Mouse (Mus musculus): ENCODE results near the gene Nthl1. TPM values are rescaled to one million over a fixed set of nuclear protein-coding genes. Genes with fewer than 3 reads are reported as not detected.

Nthl1 gene
- polyA plus RNA-seq, 1 experiment from 2014 or later, result 9.6 TPM

DNA sequence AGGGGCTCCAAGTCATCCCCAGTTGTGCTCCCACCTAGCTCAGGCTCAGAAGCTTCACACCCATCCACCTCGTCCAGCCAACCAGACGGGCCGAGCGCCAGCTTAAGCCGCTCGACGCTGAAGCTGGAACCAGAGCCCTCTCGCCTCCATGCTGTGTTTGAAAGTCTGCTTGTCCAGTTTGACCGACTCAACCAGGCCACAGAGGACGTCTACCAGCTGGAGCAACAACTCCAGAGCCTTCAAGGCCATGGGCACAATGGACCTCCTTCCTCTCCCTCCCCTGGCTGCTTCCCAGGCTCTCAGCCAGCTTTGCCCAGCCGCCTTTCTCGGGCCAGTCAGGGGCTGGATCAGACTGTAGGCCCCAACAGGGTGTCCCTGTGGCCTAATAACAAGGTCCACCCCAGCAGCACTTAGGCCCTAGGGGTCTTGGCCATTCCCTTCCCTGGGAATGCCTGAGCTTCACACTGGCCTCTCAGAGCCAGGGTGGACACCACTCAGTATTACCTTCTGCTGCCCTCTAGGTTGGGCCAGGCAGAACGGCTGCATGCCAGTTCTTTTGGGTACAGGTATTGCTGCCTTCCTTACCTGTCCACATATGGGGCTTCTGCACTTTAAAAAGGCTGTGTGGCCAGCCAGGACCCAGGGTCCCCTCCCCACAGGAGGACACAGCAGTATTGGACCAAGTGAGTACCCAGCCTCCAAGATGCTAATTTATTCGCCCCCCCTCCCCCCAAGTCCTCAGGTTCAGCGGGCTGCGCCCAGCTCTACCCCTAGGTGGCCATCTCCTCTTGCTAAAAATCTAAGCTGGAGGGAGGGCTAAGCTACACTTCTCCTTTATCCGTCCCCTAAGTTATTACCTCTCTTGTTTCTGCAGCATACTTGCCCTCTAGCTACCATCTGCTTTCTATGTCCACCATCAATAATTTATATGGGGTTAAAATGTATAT is 37.1 kb upstream of the Nthl1 start:
- Histone ChIP-seq H3K4me2 (ENCODE audit: low read length) (no peak overlapping the region), H3K27me3 (replicated peaks; ENCODE audit: control insufficient read depth, insufficient read depth, low read length) (no peaks in the 10 kb centered on the region), H3K9me3 (ENCODE audit: control insufficient read depth, low read length) (no peaks in the 10 kb centered on the region), H3K27ac (ENCODE audit: low read depth, low read length) (0 out of 2 replicates have a peak overlapping the region, but pooled peaks have one; percentile 20), H3K4me3 (ENCODE audit: low read length) (no peak overlapping the region), H3K9ac (ENCODE audit: low read depth, low read length) (no peak overlapping the region), H3K4me1 (ENCODE audit: control insufficient read depth, insufficient read depth, low read depth, low read length) (no peaks in the 10 kb centered on the region), H3K36me3 (ENCODE audit: control insufficient read depth, insufficient read depth, low read length) (peaks cover 77% of the 10 kb centered on the region)
- 72% methylated on average over 17 of the region's 17 CpGs for WGBS
- no peak for ATAC-seq

GRCm38 (mm10) chr17:24596073-24596466 is 36.4 kb upstream of the Nthl1 start:
- H3K27ac ChIP-seq (ENCODE audit: low read depth, low read length), result no peak overlapping the region

GRCm38 (mm10) chr17:24596471-24597183 is 35.9 kb upstream of the Nthl1 start:
- WGBS, result 84% methylated on average over 19 of the region's 19 CpGs
- Histone ChIP-seq H3K27me3 (replicated peaks; ENCODE audit: control insufficient read depth, insufficient read depth, low read length) (no peaks in the 10 kb centered on the region), H3K4me1 (ENCODE audit: control insufficient read depth, insufficient read depth, low read depth, low read length) (no peaks in the 10 kb centered on the region), H3K27ac (ENCODE audit: low read depth, low read length) (no peak overlapping the region), H3K4me2 (ENCODE audit: low read length) (no peak overlapping the region), H3K9ac (ENCODE audit: low read depth, low read length) (no peak overlapping the region), H3K9me3 (ENCODE audit: control insufficient read depth, low read length) (no peaks in the 10 kb centered on the region), H3K4me3 (ENCODE audit: low read length) (no peak overlapping the region), H3K36me3 (ENCODE audit: control insufficient read depth, insufficient read depth, low read length) (peaks cover 68% of the 10 kb centered on the region)
- ATAC-seq, result no peak

More at GRCm38 (mm10) chr17:24596073-24596466, 36.4 kb upstream of the Nthl1 start:
- Histone ChIP-seq H3K4me2 (ENCODE audit: low read length) (no peak overlapping the region), H3K27me3 (replicated peaks; ENCODE audit: control insufficient read depth, insufficient read depth, low read length) (no peaks in the 10 kb centered on the region), H3K9me3 (ENCODE audit: control insufficient read depth, low read length) (no peaks in the 10 kb centered on the region), H3K4me3 (ENCODE audit: low read length) (no peak overlapping the region), H3K36me3 (ENCODE audit: control insufficient read depth, insufficient read depth, low read length) (peaks cover 70% of the 10 kb centered on the region), H3K9ac (ENCODE audit: low read depth, low read length) (no peak overlapping the region), H3K4me1 (ENCODE audit: control insufficient read depth, insufficient read depth, low read depth, low read length) (no peaks in the 10 kb centered on the region)
- no peak for ATAC-seq
- WGBS, result 82% methylated on average over 5 of the region's 5 CpGs

DNA sequence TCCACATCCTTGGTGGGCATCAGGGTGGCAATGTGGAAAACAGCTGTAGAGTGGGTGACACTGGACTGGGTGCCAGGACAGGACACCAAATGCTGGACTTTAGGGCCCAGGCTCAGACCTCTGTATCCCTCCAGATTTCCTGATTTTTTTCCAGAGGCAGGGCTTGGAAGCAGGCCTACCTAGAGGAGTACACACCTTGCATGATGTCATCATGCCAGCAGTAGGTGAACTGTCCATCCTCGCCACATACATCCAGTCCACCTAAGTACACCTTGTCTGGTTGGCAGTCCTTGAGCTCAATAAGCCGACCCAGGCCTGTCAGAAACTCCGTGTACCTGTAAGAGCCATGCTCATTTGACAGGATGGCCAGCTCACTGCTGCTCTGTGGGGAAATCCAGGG is 34.5 kb upstream of the Nthl1 start:
- ATAC-seq, result no peak
- Histone ChIP-seq H3K9ac (ENCODE audit: low read depth, low read length) (no peak overlapping the region), H3K27ac (ENCODE audit: low read depth, low read length) (no peak overlapping the region), H3K4me2 (ENCODE audit: low read length) (no peak overlapping the region), H3K4me3 (ENCODE audit: low read length) (no peak overlapping the region), H3K36me3 (ENCODE audit: control insufficient read depth, insufficient read depth, low read length) (peaks cover 77% of the 10 kb centered on the region), H3K27me3 (replicated peaks; ENCODE audit: control insufficient read depth, insufficient read depth, low read length) (no peaks in the 10 kb centered on the region), H3K9me3 (ENCODE audit: control insufficient read depth, low read length) (no peaks in the 10 kb centered on the region), H3K4me1 (ENCODE audit: control insufficient read depth, insufficient read depth, low read depth, low read length) (no peaks in the 10 kb centered on the region)
- 92% methylated on average over 3 of the region's 3 CpGs for WGBS

DNA sequence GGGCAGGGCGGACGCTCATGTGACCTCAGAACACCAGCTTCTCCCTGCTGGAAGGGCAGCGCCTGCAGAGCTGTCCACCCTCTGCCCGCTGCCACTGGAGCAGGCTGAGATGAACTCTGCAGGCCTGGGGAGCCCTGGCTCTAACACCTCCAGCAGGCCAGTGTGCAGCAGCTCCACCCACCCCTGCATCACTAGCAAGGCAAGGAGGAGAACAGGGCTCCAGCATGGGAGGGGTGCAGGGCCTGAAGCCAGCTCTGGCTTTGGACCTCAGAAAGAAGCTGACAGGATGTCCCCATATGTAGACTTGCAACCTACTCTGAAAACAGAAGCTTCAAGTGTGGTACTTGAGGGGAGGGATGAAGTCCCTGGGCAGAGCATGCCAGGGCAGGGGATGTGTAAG is 32.0 kb upstream of the Nthl1 start:
- H3K4me2 ChIP-seq (ENCODE audit: low read length), result no peak overlapping the region
- 91% methylated on average over 4 of the region's 4 CpGs for whole genome bisulfite sequencing
- H3K36me3 ChIP-seq (ENCODE audit: control insufficient read depth, insufficient read depth, low read length), result peaks cover 68% of the 10 kb centered on the region
- ATAC-seq, result no peak
- H3K4me1 ChIP-seq (ENCODE audit: control insufficient read depth, insufficient read depth, low read depth, low read length), result no peaks in the 10 kb centered on the region
- no peak overlapping the region for H3K4me3 ChIP-seq (ENCODE audit: low read length)
- no peak overlapping the region for H3K27ac ChIP-seq (ENCODE audit: low read depth, low read length)
- no peak overlapping the region for H3K9ac ChIP-seq (ENCODE audit: low read depth, low read length)
- H3K9me3 ChIP-seq (ENCODE audit: control insufficient read depth, low read length), result no peaks in the 10 kb centered on the region
- H3K27me3 ChIP-seq (replicated peaks; ENCODE audit: control insufficient read depth, insufficient read depth, low read length), result no peaks in the 10 kb centered on the region

GRCm38 (mm10) chr17:24603961-24604360 is 28.5 kb upstream of the Nthl1 start:
- no peak overlapping the region for H3K9ac ChIP-seq (ENCODE audit: low read depth, low read length)
- H3K9me3 ChIP-seq (ENCODE audit: control insufficient read depth, low read length), result no peaks in the 10 kb centered on the region
- WGBS, result 96% methylated on average over 8 of the region's 8 CpGs
- no peaks in the 10 kb centered on the region for H3K27me3 ChIP-seq (replicated peaks; ENCODE audit: control insufficient read depth, insufficient read depth, low read length)
- ATAC-seq, result no peak
- peaks cover 69% of the 10 kb centered on the region for H3K36me3 ChIP-seq (ENCODE audit: control insufficient read depth, insufficient read depth, low read length)
- no peak overlapping the region for H3K27ac ChIP-seq (ENCODE audit: low read depth, low read length)
- H3K4me3 ChIP-seq (ENCODE audit: low read length), result no peak overlapping the region
- H3K4me1 ChIP-seq (ENCODE audit: control insufficient read depth, insufficient read depth, low read depth, low read length), result no peaks in the 10 kb centered on the region
- no peak overlapping the region for H3K4me2 ChIP-seq (ENCODE audit: low read length)

- no peak overlapping the region for H3K27ac ChIP-seq (ENCODE audit: low read depth, low read length)
- WGBS, result 92% methylated on average over 3 of the region's 3 CpGs
- H3K4me3 ChIP-seq (ENCODE audit: low read length), result no peak overlapping the region
- no peak overlapping the region for H3K9ac ChIP-seq (ENCODE audit: low read depth, low read length)
- no peaks in the 10 kb centered on the region for H3K9me3 ChIP-seq (ENCODE audit: control insufficient read depth, low read length)
- no peak for ATAC-seq
- H3K36me3 ChIP-seq (ENCODE audit: control insufficient read depth, insufficient read depth, low read length), result peaks cover 64% of the 10 kb centered on the region
- H3K4me2 ChIP-seq (ENCODE audit: low read length), result no peak overlapping the region
- no peaks in the 10 kb centered on the region for H3K27me3 ChIP-seq (replicated peaks; ENCODE audit: control insufficient read depth, insufficient read depth, low read length)
- no peaks in the 10 kb centered on the region for H3K4me1 ChIP-seq (ENCODE audit: control insufficient read depth, insufficient read depth, low read depth, low read length)
Measured at GRCm38 (mm10) chr17:24604557-24604956, 27.9 kb upstream of the Nthl1 start.

GRCm38 (mm10) chr17:24608370-24608769 is 24.1 kb upstream of the Nthl1 start:
- peaks cover 48% of the 10 kb centered on the region for H3K36me3 ChIP-seq (ENCODE audit: control insufficient read depth, insufficient read depth, low read length)
- WGBS, result 93% methylated on average over 4 of the region's 4 CpGs
- no peak for ATAC-seq
- no peak overlapping the region for H3K9ac ChIP-seq (ENCODE audit: low read depth, low read length)
- H3K9me3 ChIP-seq (ENCODE audit: control insufficient read depth, low read length), result no peaks in the 10 kb centered on the region
- H3K4me3 ChIP-seq (ENCODE audit: low read length), result no peak overlapping the region
- H3K27ac ChIP-seq (ENCODE audit: low read depth, low read length), result no peak overlapping the region
- no peaks in the 10 kb centered on the region for H3K4me1 ChIP-seq (ENCODE audit: control insufficient read depth, insufficient read depth, low read depth, low read length)
- no peaks in the 10 kb centered on the region for H3K27me3 ChIP-seq (replicated peaks; ENCODE audit: control insufficient read depth, insufficient read depth, low read length)
- no peak overlapping the region for H3K4me2 ChIP-seq (ENCODE audit: low read length)

- no peak for ATAC-seq
- 95% methylated on average over 8 of the region's 8 CpGs for WGBS
- H3K27me3 ChIP-seq (replicated peaks; ENCODE audit: control insufficient read depth, insufficient read depth, low read length), result no peaks in the 10 kb centered on the region
- H3K4me1 ChIP-seq (ENCODE audit: control insufficient read depth, insufficient read depth, low read depth, low read length), result no peaks in the 10 kb centered on the region
- peaks cover 53% of the 10 kb centered on the region for H3K36me3 ChIP-seq (ENCODE audit: control insufficient read depth, insufficient read depth, low read length)
- no peaks in the 10 kb centered on the region for H3K9me3 ChIP-seq (ENCODE audit: control insufficient read depth, low read length)
- H3K4me3 ChIP-seq (ENCODE audit: low read length), result no peak overlapping the region
- H3K9ac ChIP-seq (ENCODE audit: low read depth, low read length), result no peak overlapping the region
- no peak overlapping the region for H3K27ac ChIP-seq (ENCODE audit: low read depth, low read length)
- H3K4me2 ChIP-seq (ENCODE audit: low read length), result no peak overlapping the region
Measured at GRCm38 (mm10) chr17:24608874-24609273, 23.6 kb upstream of the Nthl1 start.
